ENCODE assay signal across 8 mouse cellular contexts in the genomic region with DNA sequence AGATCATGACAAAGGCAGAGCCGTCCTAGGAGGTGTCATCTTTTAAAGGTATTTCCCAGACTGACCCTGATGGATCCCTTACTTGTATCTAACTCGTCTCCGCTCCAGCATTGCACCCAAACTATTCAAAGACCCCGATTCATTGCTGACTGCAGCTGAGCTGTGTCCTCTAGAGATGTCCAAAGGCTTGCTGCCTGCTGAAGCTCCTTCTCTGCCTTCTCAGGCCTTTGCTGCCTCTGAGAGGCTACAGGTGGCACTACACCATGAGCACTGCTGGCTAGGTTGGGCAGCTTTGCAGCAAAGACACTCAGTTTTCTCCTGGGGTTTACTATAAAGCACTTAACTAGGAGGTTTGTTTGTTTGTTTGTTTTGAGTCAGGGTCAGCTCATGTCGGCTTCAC. TPM values are rescaled to one million over a fixed set of nuclear protein-coding genes. Genes with fewer than 3 reads are reported as not detected.
A peak's percentile ranks its signal among the peaks of the same experiment; 100 is the strongest.
DNase-seq lines count a peak whose midpoint lies in the region; ATAC-seq and TF ChIP-seq lines count a peak whose summit lies in the region.

No protein-coding gene starts in this region.

- peak; percentile 92 for TF ChIP-seq CTCF in ES-Bruce4 (IDR thresholded peaks at IDR 0.05; ENCODE audit: low read depth, low read length)

- TF ChIP-seq EP300 in ES-Bruce4 (IDR thresholded peaks at IDR 0.05; ENCODE audit: insufficient read depth, low read depth, low read length), result no peak

- peak; percentile 55 to 84 for DNase-seq in adrenal gland, adult (ENCODE audit: inconsistent age in 2 of 2, low spot score in 1 of 2)
- peak; percentile 23 for DNase-seq in embryo, embryonic 11.5 days (ENCODE audit: low read depth, low spot score)
- peak; percentile 51 for DNase-seq in layer of hippocampus, adult 9-11 months
- peak; percentile 72 for DNase-seq in lung, postnatal 14 days
- DNase-seq in skeletal muscle tissue, adult 2 months (ENCODE audit: low read depth, low spot score), result peak; percentile 41
- DNase-seq in yolk sac, embryonic 10.5 days (ENCODE audit: low spot score), result no peak

- no peak overlapping the region for H3K9ac ChIP-seq in ES-Bruce4 (ENCODE audit: low read depth, poor library complexity, severe bottlenecking)

- no peak overlapping the region for H3K4me3 ChIP-seq in ES-Bruce4 (ENCODE audit: low read depth, low read length)

- peak; percentile 67 to 73; a peak in 2 of 4 replicates for ATAC-seq in hematopoietic stem cell, adult 5-6 weeks (replicated peaks in 1 of 2; ENCODE audit: insufficient read depth in 1 of 2, low FRiP score in 2 of 2, low TSS enrichment in 1 of 2, low read depth in 1 of 2, poor library complexity in 2 of 2, severe bottlenecking in 2 of 2)

- H3K9me3 ChIP-seq in ES-Bruce4 (replicated peaks; ENCODE audit: control insufficient read depth, insufficient read depth, low read length, poor library complexity, severe bottlenecking), result peaks cover 12% of the 10 kb centered on the region

- H3K27ac ChIP-seq in ES-Bruce4 (ENCODE audit: insufficient read depth, low read length), result no peak overlapping the region

- no peak for TF ChIP-seq POLR2A in ES-Bruce4 (IDR thresholded peaks at IDR 0.05; ENCODE audit: insufficient read depth, low read length)

- H3K36me3 ChIP-seq in ES-Bruce4 (ENCODE audit: control insufficient read depth, insufficient read depth, low read length, poor library complexity, severe bottlenecking), result no peaks in the 10 kb centered on the region

- no peaks in the 10 kb centered on the region for H3K4me1 ChIP-seq in ES-Bruce4 (ENCODE audit: control insufficient read depth, insufficient read depth, low read length)

- H3K27me3 ChIP-seq in ES-Bruce4 (ENCODE audit: control insufficient read depth, insufficient read depth, low read length, poor library complexity, severe bottlenecking), result no peaks in the 10 kb centered on the region

RNA-seq across cellular contexts. Expression of a gene that starts 2.6 kb away (rescaled TPM):
- 0.29 and 1.0 TPM in 2 replicates for polyA plus RNA-seq in ES-Bruce4 (2011; ENCODE audit: insufficient read depth, insufficient read length, low read depth, missing spikeins)
- 0.35 and 4.4 TPM in 2 replicates for total RNA-seq in hematopoietic stem cell, adult 5-6 weeks (2017)

RNA-seq across cellular contexts. Expression of a gene that starts 26.0 kb away (rescaled TPM):
- 11.0 and 12.3 TPM in 2 replicates for polyA plus RNA-seq in ES-Bruce4 (2011; ENCODE audit: insufficient read depth, insufficient read length, low read depth, missing spikeins)
- total RNA-seq in hematopoietic stem cell, adult 5-6 weeks (2017), result 16.0 and 18.4 TPM in 2 replicates

RNA-seq across cellular contexts. Expression of a gene that starts 27.3 kb away (rescaled TPM):
- 26.7 and 31.7 TPM in 2 replicates for polyA plus RNA-seq in ES-Bruce4 (2011; ENCODE audit: insufficient read depth, insufficient read length, low read depth, missing spikeins)
- 2.6 and 4.8 TPM in 2 replicates for total RNA-seq in hematopoietic stem cell, adult 5-6 weeks (2017)
